In genomic region chr13:30736721-30737120, GRCm38 (mm10) we compare ENCODE assay signal across 21 mouse cellular contexts. TPM values are rescaled to one million over a fixed set of nuclear protein-coding genes. Genes with fewer than 3 reads are reported as not detected.
"Had no signal": no experiment of that assay in that cellular context is flagged by ENCODE, and none has a peak within 500 bp of the region (broad histone marks: within the 10 kb centered on the region; RNA-seq: fewer than 3 reads in every experiment).

No protein-coding gene starts in this region.

- H3K4me3 ChIP-seq: intestine, embryonic 15.5 days; limb, embryonic 10.5 days; limb, embryonic 13.5 days; liver, embryonic 12.5 days; liver, embryonic 15.5 days; lung, embryonic 15.5 days; neural tube, embryonic 12.5 days; neural tube, embryonic 15.5 days; stomach, embryonic 15.5 days had no signal

- ATAC-seq: intestine, embryonic 15.5 days; liver, embryonic 12.5 days had no signal

- H3K27ac ChIP-seq: intestine, embryonic 15.5 days; limb, embryonic 10.5 days; limb, embryonic 13.5 days; liver, embryonic 12.5 days; liver, embryonic 15.5 days; lung, embryonic 15.5 days; neural tube, embryonic 12.5 days; neural tube, embryonic 15.5 days; stomach, embryonic 15.5 days had no signal

- H3K4me2 ChIP-seq: intestine, embryonic 15.5 days; limb, embryonic 13.5 days; liver, embryonic 12.5 days; liver, embryonic 15.5 days; lung, embryonic 15.5 days; midbrain, embryonic 11.5 days; neural tube, embryonic 12.5 days; neural tube, embryonic 15.5 days; stomach, embryonic 15.5 days had no signal

- H3K9ac ChIP-seq: intestine, embryonic 15.5 days; limb, embryonic 13.5 days; liver, embryonic 12.5 days; liver, embryonic 15.5 days; lung, embryonic 15.5 days; neural tube, embryonic 12.5 days; neural tube, embryonic 15.5 days; stomach, embryonic 15.5 days had no signal

- H3K27me3 ChIP-seq: intestine, embryonic 15.5 days; limb, embryonic 13.5 days; liver, embryonic 15.5 days; lung, embryonic 15.5 days; neural tube, embryonic 12.5 days; neural tube, embryonic 15.5 days; stomach, embryonic 15.5 days had no signal

- H3K36me3 ChIP-seq: intestine, embryonic 15.5 days; limb, embryonic 10.5 days; limb, embryonic 13.5 days; liver, embryonic 12.5 days; liver, embryonic 15.5 days; lung, embryonic 15.5 days; neural tube, embryonic 12.5 days; neural tube, embryonic 15.5 days; stomach, embryonic 15.5 days had no signal

- H3K4me1 ChIP-seq: intestine, embryonic 15.5 days; limb, embryonic 10.5 days; limb, embryonic 13.5 days; liver, embryonic 12.5 days; liver, embryonic 15.5 days; lung, embryonic 15.5 days; neural tube, embryonic 12.5 days; neural tube, embryonic 15.5 days; stomach, embryonic 15.5 days had no signal

- H3K9me3 ChIP-seq: intestine, embryonic 15.5 days; limb, embryonic 10.5 days; limb, embryonic 13.5 days; liver, embryonic 12.5 days; liver, embryonic 15.5 days; lung, embryonic 15.5 days; neural tube, embryonic 12.5 days; neural tube, embryonic 15.5 days; stomach, embryonic 15.5 days had no signal

- DNase-seq: kidney, adult 18-20 months; kidney, adult 9 months; kidney, postnatal 14 days; kidney, postnatal 4 days; liver; lung, adult 18-20 months; lung, postnatal 10 days; lung, postnatal 36 days; midbrain, embryonic 14.5 days; retina, postnatal 1 day; thymus, postnatal 25 days had no signal

RNA-seq across cellular contexts. Expression of gene Irf4, which starts 12.3 kb away (rescaled TPM):
- polyA plus RNA-seq: limb, embryonic 10.5 days; liver, embryonic 12.5 days had no signal
